Mouse (Mus musculus) midbrain, embryonic 16.5 days (tissue): ENCODE measurements at regions not wholly inside any gene's neighbourhood (a gene's known extent, or its start where the extent isn't known, plus 50 kb on each side); places are given as distances from the start of the nearest gene placed in this dataset.

ENCODE experiments used
- ATAC-seq: fragments of 200-750 bp; cut with Nextera tagmentation; 2 replicates; pipeline ENCODE4 v1.8.0; 2017; ENCODE audit warnings: moderate TSS enrichment
- H3K27ac ChIP-seq: fragments of 300-500 bp; sonication (generic); 2 replicates; pipeline ENCODE4 v1.5.1; 2014; ENCODE audit warnings: mild to moderate bottlenecking, low read length, mixed read lengths
- H3K27me3 ChIP-seq: fragments of 300-500 bp; sonication (generic); 2 replicates; pipeline ENCODE4 v1.6.1; 2014; ENCODE audit warnings: low read depth, low read length, mixed read lengths; ENCODE audit not compliant: control insufficient read depth, insufficient read depth
- H3K36me3 ChIP-seq: fragments of 300-500 bp; sonication (generic); 2 replicates; pipeline ENCODE4 v1.6.1; 2014; ENCODE audit warnings: mild to moderate bottlenecking, low read length, moderate library complexity, mixed read lengths; ENCODE audit not compliant: control insufficient read depth, insufficient read depth
- H3K4me1 ChIP-seq: fragments of 300-500 bp; sonication (generic); 2 replicates; pipeline ENCODE4 v1.6.1; 2014; ENCODE audit warnings: mild to moderate bottlenecking, low read length, mixed read lengths; ENCODE audit not compliant: control insufficient read depth, insufficient read depth
- H3K4me2 ChIP-seq: fragments of 300-500 bp; sonication (generic); 2 replicates; pipeline ENCODE4 v1.6.1; 2014; ENCODE audit warnings: mild to moderate bottlenecking, low read length, mixed read lengths
- H3K4me3 ChIP-seq: fragments of 300-500 bp; sonication (generic); 2 replicates; pipeline ENCODE4 v1.5.1; 2014; ENCODE audit warnings: low read depth, mild to moderate bottlenecking, low read length, moderate library complexity, mixed read lengths
- H3K9ac ChIP-seq: fragments of 300-500 bp; sonication (generic); 2 replicates; pipeline ENCODE4 v1.6.1; 2014; ENCODE audit warnings: low read depth, low read length, mixed read lengths
- H3K9me3 ChIP-seq: fragments of 300-500 bp; sonication (generic); replicated peaks from 2 replicates; pipeline ENCODE4 v1.6.1; 2014; ENCODE audit warnings: mild to moderate bottlenecking, low read length, mixed read lengths; ENCODE audit not compliant: control insufficient read depth, poor library complexity, severe bottlenecking
- WGBS: fragments of 180-500 bp; shearing (Covaris S2); extraction: QIAGEN DNeasy Blood & Tissue Kit; methylation state at CpG from one replicate; pipeline ENCODE4 v1.1.7; 2014; 5-methylcytosine and 5-hydroxymethylcytosine counted together

DNA sequence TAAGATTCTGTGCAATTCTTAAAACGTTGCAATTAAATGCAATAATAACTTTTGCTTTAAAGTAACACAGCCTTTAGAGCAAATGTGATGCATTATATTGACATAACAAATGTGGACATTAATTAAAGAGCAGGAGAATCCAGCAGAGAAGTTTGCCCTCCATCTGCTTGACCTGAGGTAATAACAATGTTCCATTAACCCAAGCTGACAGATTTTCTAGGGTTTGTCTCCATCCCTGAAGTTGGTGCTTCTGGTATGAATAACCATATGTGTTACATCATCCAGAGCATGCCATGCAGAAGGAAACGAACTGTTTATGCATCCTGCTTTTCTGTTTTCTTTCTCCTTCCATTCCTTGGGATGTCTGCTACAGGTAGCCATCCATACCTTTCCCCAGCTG, 414.0 kb downstream of the Anxa1 start:
- Histone ChIP-seq H3K4me2 (no peak overlapping the region), H3K27me3 (no peaks in the 10 kb centered on the region), H3K4me1 (peaks cover 7% of the 10 kb centered on the region; the same call in 1 of the 2 replicates), H3K9ac (no peak overlapping the region), H3K36me3 (no peaks in the 10 kb centered on the region), H3K9me3 (no peaks in the 10 kb centered on the region), H3K27ac (no peak overlapping the region), H3K4me3 (no peak overlapping the region)
- 57% methylated on average over 2 of the region's 2 CpGs for WGBS
- ATAC-seq, result no peak

DNA sequence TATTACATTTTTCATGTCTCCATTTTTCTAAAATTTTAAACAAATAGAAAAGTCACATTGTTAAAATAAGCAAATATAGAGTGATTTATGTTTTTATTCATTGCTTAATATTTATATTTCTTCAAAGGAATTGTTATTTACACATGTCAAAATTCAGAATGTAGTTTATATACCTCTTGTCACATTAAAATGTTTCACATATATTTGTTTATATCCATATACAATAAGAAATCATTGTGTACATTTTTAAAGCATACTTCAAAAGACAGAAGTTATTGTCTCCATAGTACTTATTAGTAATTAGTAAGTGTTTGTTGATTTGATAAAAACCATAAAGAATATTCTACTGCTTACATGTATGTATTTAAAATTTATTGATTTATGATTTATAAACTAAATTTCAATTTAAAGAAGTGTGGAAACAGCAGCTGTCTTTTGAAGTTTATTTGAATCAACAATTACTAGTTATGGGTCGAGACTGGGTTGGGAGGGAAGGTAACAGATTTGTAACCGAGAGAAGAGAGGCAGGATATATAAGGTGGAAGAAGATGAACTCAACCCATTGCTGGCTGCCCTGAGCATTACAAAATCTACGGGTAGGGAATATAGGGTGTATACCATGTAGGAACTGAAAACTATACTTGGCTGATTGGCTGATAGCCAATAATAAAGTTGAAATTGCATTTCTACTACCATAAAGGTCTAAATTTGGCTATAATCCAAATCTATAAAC, 420.8 kb downstream of the Anxa1 start:
- Histone ChIP-seq H3K9me3 (no peaks in the 10 kb centered on the region), H3K36me3 (no peaks in the 10 kb centered on the region), H3K27me3 (no peaks in the 10 kb centered on the region), H3K9ac (no peak overlapping the region), H3K27ac (no peak overlapping the region), H3K4me1 (no peaks in the 10 kb centered on the region), H3K4me2 (no peak overlapping the region), H3K4me3 (no peak overlapping the region)
- 87% methylated on average over 3 of the region's 3 CpGs for WGBS
- no peak for ATAC-seq

DNA sequence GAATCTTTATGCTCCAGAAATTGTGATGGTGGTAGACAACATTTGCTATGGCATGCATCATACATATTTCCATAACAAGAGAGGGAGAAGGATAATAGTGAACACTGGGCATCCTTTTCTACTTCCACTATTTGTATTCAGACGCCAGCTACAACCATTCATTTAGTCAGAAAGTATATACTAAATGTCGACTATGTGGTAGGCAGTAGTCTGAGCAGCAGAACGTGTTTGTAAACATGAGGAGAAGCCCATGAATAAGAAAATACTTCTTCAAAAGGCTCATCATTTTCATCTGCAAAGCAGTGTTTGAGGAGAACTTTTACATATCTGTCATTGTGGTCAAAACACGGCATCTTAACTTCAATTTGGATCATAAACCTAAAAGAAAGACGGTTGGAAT, 421.4 kb downstream of the Anxa1 start:
- Histone ChIP-seq H3K4me1 (no peaks in the 10 kb centered on the region), H3K36me3 (no peaks in the 10 kb centered on the region), H3K4me3 (no peak overlapping the region), H3K27ac (no peak overlapping the region), H3K9me3 (no peaks in the 10 kb centered on the region), H3K9ac (no peak overlapping the region), H3K4me2 (no peak overlapping the region), H3K27me3 (no peaks in the 10 kb centered on the region)
- 84% methylated on average over 5 of the region's 5 CpGs for WGBS
- no peak for ATAC-seq

DNA sequence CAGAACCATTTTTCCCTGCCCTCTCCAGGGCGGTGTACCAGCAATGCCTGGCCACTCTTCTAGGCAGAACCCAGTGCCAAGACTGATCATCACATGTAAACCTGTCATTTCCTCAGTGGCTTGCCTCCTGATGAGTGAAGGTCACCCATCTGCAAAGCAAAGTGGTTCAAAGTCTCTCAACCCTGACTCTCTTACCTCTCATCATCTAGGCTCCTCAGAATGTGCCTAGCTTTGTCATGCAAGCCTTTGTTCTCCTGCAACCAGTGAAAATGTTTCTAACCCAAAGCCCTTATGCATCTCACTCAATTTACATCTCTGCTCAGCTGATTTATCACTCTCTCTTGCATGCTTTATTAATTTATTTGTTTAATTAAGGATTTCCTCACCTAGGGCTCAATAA, 445.5 kb downstream of the Anxa1 start:
- no peaks in the 10 kb centered on the region for H3K4me1 ChIP-seq
- no peaks in the 10 kb centered on the region for H3K9me3 ChIP-seq
- H3K4me3 ChIP-seq, result no peak overlapping the region
- H3K27ac ChIP-seq, result no peak overlapping the region
- H3K27me3 ChIP-seq, result no peaks in the 10 kb centered on the region
- H3K4me2 ChIP-seq, result no peak overlapping the region
- no peak overlapping the region for H3K9ac ChIP-seq
- no peaks in the 10 kb centered on the region for H3K36me3 ChIP-seq
- 95% methylated on average over 1 of the region's 1 CpGs for WGBS
- no peak for ATAC-seq

DNA sequence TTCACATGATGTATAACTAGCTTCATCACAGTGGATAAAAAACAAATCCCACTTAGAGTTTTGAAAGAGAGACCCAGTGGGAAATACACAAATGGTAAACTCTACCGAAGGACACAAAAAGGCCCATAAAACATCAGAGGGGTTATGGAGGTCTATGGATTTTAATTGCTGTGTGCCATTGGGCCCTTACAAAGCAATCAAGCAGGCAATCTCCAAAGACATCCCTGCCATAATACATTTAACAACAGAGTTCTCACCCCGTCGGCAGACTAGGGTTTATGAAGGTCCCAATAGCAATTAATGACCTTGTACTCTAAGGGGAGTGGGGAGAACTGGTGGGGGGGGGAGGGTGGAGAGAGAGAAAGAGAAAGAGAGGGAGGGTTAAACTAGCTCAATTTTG, 448.0 kb downstream of the Anxa1 start:
- no peak overlapping the region for H3K27ac ChIP-seq
- H3K4me2 ChIP-seq, result no peak overlapping the region
- no peaks in the 10 kb centered on the region for H3K27me3 ChIP-seq
- no peak overlapping the region for H3K9ac ChIP-seq
- no peaks in the 10 kb centered on the region for H3K9me3 ChIP-seq
- WGBS, result 58% methylated on average over 3 of the region's 3 CpGs
- no peak for ATAC-seq
- no peaks in the 10 kb centered on the region for H3K36me3 ChIP-seq
- H3K4me3 ChIP-seq, result no peak overlapping the region
- no peaks in the 10 kb centered on the region for H3K4me1 ChIP-seq

DNA sequence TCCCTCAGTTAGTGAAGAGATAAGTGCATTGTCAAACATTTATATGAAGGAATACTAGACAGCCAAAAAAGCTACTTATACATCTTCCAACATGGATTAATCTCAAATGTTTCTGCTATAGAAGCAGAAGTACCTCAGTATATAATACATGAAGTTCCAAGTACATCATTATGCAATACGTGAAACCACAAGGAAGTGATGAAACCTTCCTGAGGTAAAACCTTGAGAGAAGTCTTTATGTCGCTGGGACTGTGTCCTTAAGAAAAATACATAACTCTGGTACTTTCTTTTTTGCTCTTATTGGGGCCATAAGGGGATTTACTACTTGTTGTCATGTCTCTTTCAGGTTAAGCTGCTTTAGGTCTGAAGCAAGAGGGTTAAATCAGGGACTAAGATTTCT, 469.6 kb downstream of the Anxa1 start:
- no peak overlapping the region for H3K4me3 ChIP-seq
- no peaks in the 10 kb centered on the region for H3K36me3 ChIP-seq
- no peak for ATAC-seq
- no peaks in the 10 kb centered on the region for H3K9me3 ChIP-seq
- H3K4me1 ChIP-seq, result no peaks in the 10 kb centered on the region
- WGBS, result 89% methylated on average over 2 of the region's 2 CpGs
- H3K27me3 ChIP-seq, result no peaks in the 10 kb centered on the region
- H3K9ac ChIP-seq, result no peak overlapping the region
- H3K4me2 ChIP-seq, result no peak overlapping the region
- no peak overlapping the region for H3K27ac ChIP-seq

DNA sequence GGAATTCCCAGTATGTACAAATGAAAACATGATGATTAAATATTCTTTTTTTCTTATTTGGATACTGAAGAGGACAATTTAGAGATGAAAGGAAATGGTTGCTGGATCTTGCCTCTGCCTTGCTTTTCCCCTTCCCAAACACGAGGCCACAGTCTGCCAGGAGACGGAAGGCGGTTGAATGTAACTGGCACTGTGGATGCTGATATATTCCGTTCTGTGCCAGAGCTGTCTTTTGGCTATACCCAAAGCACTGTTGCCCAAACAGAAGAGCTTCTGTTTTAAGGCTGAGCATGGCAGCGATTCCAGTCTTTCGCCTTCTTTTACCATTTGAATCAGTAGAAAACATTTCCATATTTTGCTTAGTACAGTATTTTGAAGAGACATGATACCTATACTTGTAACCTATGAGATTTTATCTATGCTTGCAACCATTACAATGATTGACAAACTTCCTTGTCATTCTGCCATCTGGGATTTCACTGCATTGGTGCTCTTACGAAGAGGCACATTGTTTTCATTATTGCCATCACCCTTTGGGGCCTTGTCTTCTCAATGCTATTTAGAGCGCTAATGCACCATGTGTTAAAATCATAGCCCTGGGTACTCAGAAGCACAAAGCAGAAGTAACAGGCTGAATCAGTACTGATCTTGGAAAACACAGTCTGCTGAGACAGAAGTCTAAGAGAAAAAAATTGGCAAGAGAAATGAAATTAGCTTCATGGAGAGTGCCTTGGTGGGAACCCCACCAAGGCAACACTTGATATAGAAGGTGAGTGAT, 504.6 kb downstream of the Anxa1 start:
- Histone ChIP-seq H3K27ac (no peak overlapping the region), H3K9ac (no peak overlapping the region), H3K4me2 (no peak overlapping the region), H3K36me3 (no peaks in the 10 kb centered on the region), H3K27me3 (no peaks in the 10 kb centered on the region), H3K4me1 (no peaks in the 10 kb centered on the region), H3K9me3 (no peaks in the 10 kb centered on the region), H3K4me3 (no peak overlapping the region)
- peak; percentile 60; the same call in 1 of the 2 replicates for ATAC-seq
- WGBS, result 86% methylated on average over 8 of the region's 8 CpGs

DNA sequence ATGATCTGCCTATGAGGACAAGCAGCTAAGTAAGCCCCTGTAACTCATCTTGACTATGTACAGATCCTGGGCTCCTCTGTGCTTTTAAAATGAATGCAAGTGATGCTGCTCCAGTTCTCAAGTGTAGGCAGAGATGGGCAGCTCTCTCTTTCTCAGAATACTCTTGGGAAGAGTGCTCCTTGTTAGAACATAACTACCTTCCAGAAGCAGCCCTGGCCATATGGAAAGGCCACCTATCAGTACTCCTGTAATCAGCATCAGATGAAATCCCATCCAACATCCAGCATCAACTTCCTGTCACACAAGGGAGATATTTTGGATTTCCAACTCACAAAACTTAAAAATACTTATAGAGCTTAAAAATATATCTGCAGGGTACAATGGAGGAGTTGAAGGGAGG, 509.8 kb downstream of the Anxa1 start:
- no peak overlapping the region for H3K9ac ChIP-seq
- no peaks in the 10 kb centered on the region for H3K4me1 ChIP-seq
- H3K4me2 ChIP-seq, result no peak overlapping the region
- no peaks in the 10 kb centered on the region for H3K36me3 ChIP-seq
- no peaks in the 10 kb centered on the region for H3K27me3 ChIP-seq
- H3K9me3 ChIP-seq, result no peaks in the 10 kb centered on the region
- H3K4me3 ChIP-seq, result no peak overlapping the region
- no peak overlapping the region for H3K27ac ChIP-seq
- ATAC-seq, result no peak

DNA sequence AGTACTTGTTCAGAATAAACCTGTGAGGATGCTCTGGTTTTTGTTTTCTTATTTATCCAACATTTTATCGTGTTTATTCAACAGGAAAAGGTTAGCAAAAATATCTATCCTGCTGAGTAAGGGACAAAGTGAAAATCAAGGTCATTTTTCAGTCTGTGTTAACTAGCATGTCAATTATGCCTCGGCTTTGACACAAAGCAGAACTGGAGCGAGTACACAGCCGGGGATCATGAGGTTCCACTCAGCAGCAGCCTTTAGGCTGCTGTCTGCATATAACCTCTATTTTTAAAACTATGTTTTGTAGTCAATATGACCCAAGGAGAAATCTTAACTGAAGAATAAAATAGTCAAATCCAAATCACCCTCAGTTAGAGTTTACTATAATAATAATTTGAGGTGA, 542.6 kb downstream of the Anxa1 start:
- no peak overlapping the region for H3K9ac ChIP-seq
- no peak overlapping the region for H3K27ac ChIP-seq
- H3K4me1 ChIP-seq, result no peaks in the 10 kb centered on the region
- no peaks in the 10 kb centered on the region for H3K36me3 ChIP-seq
- no peak for ATAC-seq
- H3K9me3 ChIP-seq, result no peaks in the 10 kb centered on the region
- H3K4me2 ChIP-seq, result no peak overlapping the region
- 59% methylated on average over 4 of the region's 4 CpGs for WGBS
- H3K4me3 ChIP-seq, result no peak overlapping the region
- no peaks in the 10 kb centered on the region for H3K27me3 ChIP-seq
